Mouse (Mus musculus): ENCODE data around the gene Aspn. TPM values are rescaled to one million over a fixed set of nuclear protein-coding genes. Genes with fewer than 3 reads are reported as not detected.

The Aspn gene
- total RNA-seq (2023), result not detected

DNA sequence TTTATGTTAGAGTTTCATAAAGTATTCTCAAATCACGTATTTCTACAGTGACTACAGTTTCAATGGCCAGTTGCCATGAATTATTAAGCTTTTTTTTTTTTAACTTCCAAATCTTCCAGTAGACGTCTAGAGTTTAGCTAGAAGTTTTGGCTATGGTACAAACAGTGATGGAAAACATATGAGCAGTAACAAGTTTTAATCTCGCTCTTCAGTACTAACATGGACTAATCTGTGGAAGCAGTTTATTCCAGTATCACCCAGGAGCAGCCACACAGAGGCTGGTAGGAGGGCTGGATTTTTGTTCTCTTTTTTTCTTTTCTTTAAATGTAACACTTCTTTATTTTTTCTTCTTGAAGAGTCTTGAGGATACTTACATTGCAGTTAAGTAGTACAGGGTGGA, at the start of gene Aspn:
Aspn (plus strand) TSS at position 165 of the 400 bp plus-strand sequence.

GRCm38 (mm10) chr13:49504510-49504909, 39.7 kb upstream of the Aspn start, which contains the start of gene Ecm2:
Gene Ecm2, plus strand, starts transcription at chr13:49504810.

GRCm38 (mm10) chr13:49581541-49582530, 37.6 kb downstream of the Aspn start, which contains the start of gene Omd:
Gene Omd, plus strand, starts transcription at chr13:49582462.

GRCm38 (mm10) chr13:49607714-49608113, 63.5 kb downstream of the Aspn start, which contains the start of gene Ogn:
Gene Ogn, plus strand, starts transcription at chr13:49608046.

Other genes starting within 250 kb of the Aspn start
- gene Fgd3, start 224.1 kb upstream of the Aspn start, total RNA-seq (2023), result 100 to 1,000 TPM; 102 to 108 TPM
- gene Bicd2, start 202.9 kb upstream of the Aspn start, total RNA-seq (2023), result 10 to 100 TPM; 22.7 to 28.7 TPM
- gene Ippk, start 123.2 kb upstream of the Aspn start, total RNA-seq (2023), result 1 to 10 TPM; 8.9 to 9.0 TPM
- gene Tes3-ps, start 51.1 kb upstream of the Aspn start, total RNA-seq (2023), result under 1 TPM; 0.55 to 0.68 TPM
- under 1 TPM in 1 of 2 experiments, not detected in 1; 0.09 TPM for gene Ecm2, start 39.6 kb upstream of the Aspn start, total RNA-seq (2023)
- gene Omd, start 38.0 kb downstream of the Aspn start, total RNA-seq (2023), result under 1 TPM in 1 of 2 experiments, not detected in 1; 0.33 TPM
- not detected for gene Ogn, start 63.6 kb downstream of the Aspn start, total RNA-seq (2023)
- 1 to 10 TPM in 1 of 2 experiments, under 1 TPM in 1; 0.98 to 1.0 TPM for gene Cenpp, start 108.3 kb downstream of the Aspn start, total RNA-seq (2023)
- gene Nol8, start 108.6 kb downstream of the Aspn start, total RNA-seq (2023), result 10 to 100 TPM; 46.2 to 49.6 TPM
- 10 to 100 TPM; 83.3 to 96.2 TPM for gene Iars, start 137.7 kb downstream of the Aspn start, total RNA-seq (2023)

Measured in B cell, adult 67 days (primary cell).